Mouse (Mus musculus) kidney, adult 2 months (tissue): ENCODE measurements around the gene Rpl27.
A peak's percentile ranks its signal among the peaks of the same experiment; 100 is the strongest.

Source experiments
- CTCF ChIP-seq: fragments of 200-500 bp; conservative IDR thresholded peaks from 2 replicates; pipeline ENCODE4 v1.5.1; 2011; ENCODE audit warnings: low read depth, mild to moderate bottlenecking, control low read depth, low read length, moderate library complexity, mixed read lengths; ENCODE audit not compliant: insufficient read depth, insufficient read length
- POLR2A ChIP-seq: fragments of 200-500 bp; IDR thresholded peaks from one replicate; pipeline ENCODE4 v1.6.1; 2011; ENCODE audit warnings: low read depth, low read length, control low read depth

GRCm38 (mm10) chr11:101467477-101468262 is 25.6 kb downstream of the Rpl27 start:
- peak; percentile 62 for TF ChIP-seq CTCF
- TF ChIP-seq POLR2A, result no peak
